Mouse (Mus musculus) neural tube, embryonic 14.5 days (tissue): ENCODE data around the gene Ldoc1. TPM values are rescaled to one million over a fixed set of nuclear protein-coding genes. Genes with fewer than 3 reads are reported as not detected.

Experiments used
- ATAC-seq: fragments of 200-750 bp; cut with Nextera tagmentation; 2 replicates; pipeline ENCODE4 v1.8.0; 2017; ENCODE audit warnings: low read depth, mild to moderate bottlenecking, moderate TSS enrichment, moderate library complexity
- H3K27ac ChIP-seq: fragments of 300-500 bp; sonication (generic); 2 replicates; pipeline ENCODE4 v1.5.1; 2014; ENCODE audit warnings: low read depth, mild to moderate bottlenecking, control low read depth, low read length, moderate library complexity, mixed read lengths
- H3K27me3 ChIP-seq: fragments of 300-500 bp; sonication (generic); 2 replicates; pipeline ENCODE4 v1.6.1; 2014; ENCODE audit warnings: low read length; ENCODE audit not compliant: control insufficient read depth, insufficient read depth
- H3K36me3 ChIP-seq: fragments of 300-500 bp; sonication (generic); 2 replicates; pipeline ENCODE4 v1.6.1; 2014; ENCODE audit warnings: low read length, mixed read lengths; ENCODE audit not compliant: control insufficient read depth, insufficient read depth
- H3K4me1 ChIP-seq: fragments of 300-500 bp; sonication (generic); 2 replicates; pipeline ENCODE4 v1.6.1; 2014; ENCODE audit warnings: low read length; ENCODE audit not compliant: control insufficient read depth, insufficient read depth
- H3K4me2 ChIP-seq: fragments of 300-500 bp; sonication (generic); 2 replicates; pipeline ENCODE4 v1.6.1; 2014; ENCODE audit warnings: mild to moderate bottlenecking, low read depth, low read length, control low read depth
- H3K4me3 ChIP-seq: fragments of 300-500 bp; sonication (generic); 2 replicates; pipeline ENCODE4 v1.5.1; 2014; ENCODE audit warnings: low read depth, low read length, control low read depth, mixed read lengths
- H3K9ac ChIP-seq: fragments of 300-500 bp; sonication (generic); replicated peaks from 2 replicates; pipeline ENCODE4 v1.6.1; 2014; ENCODE audit warnings: low read depth, mild to moderate bottlenecking, control low read depth, low read length, mixed read lengths
- H3K9me3 ChIP-seq: fragments of 300-500 bp; sonication (generic); 2 replicates; pipeline ENCODE4 v1.6.1; 2016; ENCODE audit warnings: low read length; ENCODE audit not compliant: control insufficient read depth
- WGBS: fragments of 180-500 bp; shearing (Covaris S2); extraction: QIAGEN DNeasy Blood & Tissue Kit; methylation state at CpG from one replicate; pipeline ENCODE4 v1.1.7; 2014; 5-methylcytosine and 5-hydroxymethylcytosine counted together
- polyA plus RNA-seq: library from polyadenylated mRNA; unstranded; fragments of >200 nt; fragmentation: Nextera tagmentation; extraction: Ambion mirVana; gene quantifications from 2 replicates; pipeline ENCODE4 v1.2.1, GENCODE M21; 2014

Gene Ldoc1
- 8.2 and 12.2 TPM in 2 replicates for polyA plus RNA-seq

DNA sequence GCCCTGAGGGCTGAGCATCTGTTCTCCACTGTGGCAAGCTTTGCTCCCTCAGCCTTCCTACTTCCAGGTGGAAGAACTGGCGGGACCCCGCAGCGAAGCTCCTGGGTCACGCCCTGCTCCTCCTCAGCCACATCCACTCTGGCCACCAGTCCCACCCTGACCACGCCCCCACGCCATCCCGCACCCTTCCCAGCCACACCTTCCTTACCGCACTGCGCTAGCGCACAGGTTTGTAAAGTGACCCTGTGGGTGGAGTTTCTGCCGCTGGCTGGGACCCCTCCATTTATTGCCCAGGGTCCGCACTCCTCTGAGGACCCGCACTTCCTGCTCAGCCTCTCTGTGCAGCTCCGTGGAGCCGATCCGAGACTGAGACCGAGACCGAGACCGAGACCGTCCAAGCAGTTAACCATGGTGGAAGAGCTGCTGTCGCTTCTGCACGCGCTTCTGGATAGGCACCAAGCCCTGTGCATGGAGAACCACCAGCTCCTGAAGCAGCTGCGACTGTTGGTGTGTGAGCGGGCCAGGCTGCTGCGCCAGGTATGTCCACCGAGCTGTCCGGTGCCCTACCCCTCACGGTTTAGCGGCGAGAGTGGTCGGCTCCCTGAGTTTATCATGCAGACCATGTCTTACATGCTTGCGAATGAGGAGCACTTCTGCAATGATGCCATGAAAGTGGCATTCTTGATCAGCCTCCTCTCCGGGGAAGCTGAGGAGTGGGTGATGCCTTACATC lies at the start of gene Ldoc1:
Gene Ldoc1 (plus strand): TSS at position 196 of the 732 bp plus-strand sequence.
- no peak within 1 kb of the TSS for H3K9ac ChIP-seq
- peak; percentile 58; the same call in 1 of the 2 replicates for ATAC-seq
- H3K9me3 ChIP-seq, result no peaks in the 10 kb centered on the region
- 35% methylated on average over 33 of the region's 34 CpGs for WGBS
- H3K27ac ChIP-seq, result no peak within 1 kb of the TSS
- no peaks in the 10 kb centered on the region for H3K27me3 ChIP-seq
- peak within 1 kb of the TSS; percentile 27 for H3K4me3 ChIP-seq
- H3K4me1 ChIP-seq, result no peaks in the 10 kb centered on the region
- H3K36me3 ChIP-seq, result no peaks in the 10 kb centered on the region
- peak within 1 kb of the TSS; percentile 54 for H3K4me2 ChIP-seq

DNA sequence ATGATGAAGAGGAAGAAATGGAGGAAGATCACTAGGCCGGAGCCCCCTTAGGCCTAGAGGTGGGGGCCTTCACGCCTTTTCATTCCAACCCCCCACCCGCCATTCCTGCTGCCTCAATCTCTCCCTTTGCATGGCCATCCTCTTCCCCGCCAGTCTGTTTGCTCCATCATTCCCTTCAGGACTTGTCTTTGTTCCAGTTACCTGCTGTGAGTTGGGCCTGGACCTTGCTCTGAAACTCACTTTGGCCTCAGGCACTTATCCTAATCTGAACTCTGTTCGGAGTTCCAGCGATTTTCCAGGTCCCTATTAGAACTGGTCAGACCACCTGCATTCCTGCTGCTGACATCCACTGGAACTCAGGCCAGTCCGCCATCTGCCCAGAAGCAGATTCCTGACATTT lies 834 bp downstream of the Ldoc1 start:
- Histone ChIP-seq H3K4me2 (no peak overlapping the region), H3K27me3 (no peaks in the 10 kb centered on the region), H3K9ac (no peak overlapping the region), H3K4me1 (no peaks in the 10 kb centered on the region), H3K9me3 (no peaks in the 10 kb centered on the region), H3K27ac (no peak overlapping the region), H3K36me3 (no peaks in the 10 kb centered on the region), H3K4me3 (no peak overlapping the region)
- no peak for ATAC-seq
- 95% methylated on average over 7 of the region's 7 CpGs for WGBS

DNA sequence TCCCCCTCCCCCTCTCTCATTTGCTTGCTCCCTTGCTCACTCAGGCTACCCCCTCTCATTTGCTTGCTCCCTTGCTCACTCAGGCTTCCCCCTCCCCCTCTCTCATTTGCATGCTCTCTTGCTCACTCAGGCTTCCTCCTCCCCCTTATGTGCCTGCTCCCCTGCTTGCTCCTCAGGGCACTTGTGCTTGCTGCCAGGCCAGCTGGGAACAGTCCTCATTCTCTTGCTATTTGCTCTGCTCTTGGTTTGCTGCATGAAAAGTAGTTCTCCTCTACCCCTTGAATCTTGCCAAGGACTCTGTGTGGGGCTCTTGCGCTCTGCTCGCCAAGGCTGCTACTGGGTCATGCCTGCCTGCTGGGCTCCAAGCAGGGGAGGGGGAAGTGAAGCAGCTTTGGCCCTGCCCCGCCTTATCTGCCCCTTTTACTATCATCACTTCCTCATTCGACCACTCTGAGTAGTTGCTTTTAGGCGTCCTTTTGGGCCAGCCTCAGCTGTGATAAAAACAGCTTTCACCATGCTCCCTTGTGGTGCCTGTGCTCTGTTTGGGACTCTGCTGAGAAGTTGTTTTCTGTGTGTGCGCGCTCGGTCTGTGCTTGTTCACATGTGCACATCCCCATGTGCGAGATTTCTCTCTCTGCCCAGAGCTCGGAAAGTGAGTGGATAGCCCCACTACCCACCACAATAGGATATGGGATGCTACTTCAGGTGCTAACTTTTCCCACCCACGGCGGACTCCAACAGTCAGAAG lies 13.2 kb downstream of the Ldoc1 start:
- Histone ChIP-seq H3K4me1 (no peaks in the 10 kb centered on the region), H3K9me3 (no peaks in the 10 kb centered on the region), H3K4me3 (no peak overlapping the region), H3K36me3 (no peaks in the 10 kb centered on the region), H3K27me3 (no peaks in the 10 kb centered on the region), H3K9ac (no peak overlapping the region), H3K4me2 (peak overlapping the region; percentile 14; the same call in 1 of the 2 replicates), H3K27ac (no peak overlapping the region)
- peak; percentile 76; the same call in 1 of the 2 replicates for ATAC-seq
- 36% methylated on average over 12 of the region's 12 CpGs for WGBS

DNA sequence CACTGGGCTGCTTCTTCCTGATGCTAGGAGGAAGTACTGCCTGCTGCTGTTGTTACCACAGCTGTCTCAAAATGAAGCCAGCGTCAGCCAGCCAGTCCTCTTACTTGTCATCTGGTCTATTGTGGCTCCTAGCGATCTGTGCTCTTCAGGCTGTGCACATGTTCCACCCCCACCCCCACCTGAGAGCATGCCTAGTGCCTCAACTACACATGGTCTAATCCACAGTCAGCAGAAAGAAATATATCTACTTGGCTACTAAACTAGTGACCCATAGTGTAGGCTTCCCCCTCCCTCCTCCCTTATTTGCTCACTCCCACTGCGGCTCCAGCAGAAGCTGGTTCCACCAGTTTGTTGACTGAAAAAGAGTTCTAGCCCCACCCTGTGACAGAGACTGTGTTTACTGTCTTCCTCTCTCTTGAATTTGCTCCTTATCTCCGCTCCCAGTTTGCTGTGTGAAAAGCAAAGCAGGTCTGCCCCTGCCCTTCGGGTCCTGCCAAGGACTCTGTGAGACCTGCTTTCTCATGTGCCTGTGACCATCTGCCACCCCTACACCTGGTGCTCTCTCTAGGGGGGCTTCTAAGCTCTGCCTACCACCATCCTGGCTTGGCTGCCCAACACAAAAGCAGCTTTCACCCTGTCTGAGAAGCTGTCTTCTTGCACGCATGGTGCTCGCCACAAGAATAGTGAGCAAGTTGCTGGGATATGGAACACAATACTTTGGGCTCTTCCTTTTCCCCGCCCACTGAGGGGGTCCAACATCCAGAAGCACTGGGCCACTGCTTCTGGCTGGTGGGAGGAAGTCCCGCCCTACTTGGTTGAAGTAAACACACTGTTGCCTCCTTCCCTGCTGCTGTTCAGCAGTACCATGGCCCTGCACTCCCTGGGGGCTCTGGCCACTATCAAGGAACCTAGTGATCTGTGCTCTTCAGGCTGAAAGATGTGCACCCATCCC lies 14.0 kb downstream of the Ldoc1 start:
- ATAC-seq, result peak; percentile 65; the same call in 1 of the 2 replicates
- Histone ChIP-seq H3K4me3 (no peak overlapping the region), H3K27me3 (no peaks in the 10 kb centered on the region), H3K36me3 (no peaks in the 10 kb centered on the region), H3K9ac (no peak overlapping the region), H3K9me3 (no peaks in the 10 kb centered on the region), H3K4me1 (no peaks in the 10 kb centered on the region), H3K4me2 (peak overlapping the region; percentile 14; the same call in 1 of the 2 replicates), H3K27ac (no peak overlapping the region)
- WGBS, result 55% methylated on average over 9 of the region's 9 CpGs

DNA sequence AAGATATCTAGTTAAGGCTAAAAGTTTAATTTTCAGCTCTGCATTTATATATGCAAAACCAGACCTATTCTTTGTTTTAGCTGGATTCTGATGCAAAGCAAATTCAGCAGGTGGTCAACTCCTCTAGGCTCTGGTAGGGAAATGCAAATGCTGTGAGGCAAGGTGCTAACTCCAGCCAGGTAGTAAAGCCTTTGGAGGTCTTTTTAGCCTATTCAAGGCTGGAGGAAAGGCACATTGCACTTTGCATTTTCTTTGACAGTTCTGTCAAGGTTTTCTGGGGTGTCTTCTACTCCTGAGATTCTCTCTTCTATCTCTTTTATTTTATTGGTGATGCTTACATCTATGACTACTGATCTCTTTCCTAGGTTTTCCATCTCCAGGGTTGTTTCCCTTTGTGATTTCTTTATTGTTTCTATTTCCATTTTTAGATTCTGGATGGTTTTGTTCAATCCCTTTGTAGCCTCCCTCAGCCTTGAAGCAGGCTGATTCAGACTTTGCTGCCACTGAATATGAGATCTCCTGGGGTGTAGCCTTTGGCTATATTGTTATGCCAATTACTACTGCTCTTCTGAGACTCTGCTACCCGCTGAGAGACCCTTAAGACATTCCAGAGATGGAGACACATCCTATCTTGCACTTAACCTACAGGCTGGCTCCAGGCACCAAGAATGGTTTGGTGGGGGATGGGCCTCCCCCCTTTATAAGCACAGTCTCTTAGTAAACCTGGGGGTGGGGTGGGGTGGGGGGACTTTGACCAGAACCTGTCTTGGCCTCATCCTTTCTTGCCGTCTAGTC lies 18.4 kb downstream of the Ldoc1 start:
- 42% methylated on average over 2 of the region's 2 CpGs for WGBS
- no peaks in the 10 kb centered on the region for H3K4me1 ChIP-seq
- no peak for ATAC-seq

More for the DNA sequence above, 18.4 kb downstream of the Ldoc1 start:
- Histone ChIP-seq H3K9me3 (no peaks in the 10 kb centered on the region), H3K4me2 (no peak overlapping the region), H3K27ac (no peak overlapping the region), H3K36me3 (no peaks in the 10 kb centered on the region), H3K27me3 (no peaks in the 10 kb centered on the region), H3K4me3 (no peak overlapping the region), H3K9ac (no peak overlapping the region)
